Mouse (Mus musculus): ENCODE results near the gene Tnrc6c.
A peak's percentile ranks its signal among the peaks of the same experiment; 100 is the strongest.

Gene Tnrc6c

GRCm38 (mm10) chr11:117798160-117798541 lies 144.1 kb downstream of the Tnrc6c start:
- DNase-seq, result peak; percentile 14

DNA sequence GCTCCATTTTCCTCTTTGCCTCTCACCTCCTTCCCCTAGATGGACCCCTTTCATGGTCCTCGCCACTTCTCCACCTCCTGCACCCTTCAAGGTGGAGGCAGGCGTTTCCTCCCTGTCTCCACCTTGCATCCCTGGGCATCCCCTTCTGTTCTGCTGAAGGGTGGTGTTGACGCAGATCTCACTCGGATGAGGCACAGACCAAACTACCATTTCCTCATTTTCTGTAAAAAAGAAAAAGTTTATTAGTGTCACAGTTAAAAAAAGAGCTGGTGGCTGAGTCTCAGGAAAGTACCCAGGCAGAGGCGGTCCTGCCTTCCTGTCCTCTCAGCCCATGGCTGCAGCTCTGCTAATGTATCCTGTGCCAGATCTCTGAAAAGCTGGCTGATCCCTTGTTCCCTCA lies 145.1 kb downstream of the Tnrc6c start:
- no peak for DNase-seq

DNA sequence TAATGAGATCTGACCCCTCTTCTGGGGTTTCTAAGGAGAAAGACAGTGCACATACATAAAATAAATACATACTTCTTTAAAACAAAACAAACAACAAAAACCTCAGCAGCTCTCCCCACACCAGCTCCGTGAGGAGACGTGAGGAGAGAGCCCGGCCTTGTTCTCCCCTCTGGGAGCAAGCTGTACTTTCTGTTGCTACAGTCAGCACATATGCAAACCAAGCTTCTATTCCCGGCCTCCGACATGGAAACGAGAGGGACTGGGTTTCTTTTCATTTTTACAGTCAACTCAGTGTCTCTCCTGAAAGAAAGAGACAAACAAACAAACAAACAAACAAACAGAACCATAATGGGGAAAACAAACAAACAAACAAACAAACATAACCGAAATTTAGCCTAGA lies 145.9 kb downstream of the Tnrc6c start:
- DNase-seq, result no peak

DNA sequence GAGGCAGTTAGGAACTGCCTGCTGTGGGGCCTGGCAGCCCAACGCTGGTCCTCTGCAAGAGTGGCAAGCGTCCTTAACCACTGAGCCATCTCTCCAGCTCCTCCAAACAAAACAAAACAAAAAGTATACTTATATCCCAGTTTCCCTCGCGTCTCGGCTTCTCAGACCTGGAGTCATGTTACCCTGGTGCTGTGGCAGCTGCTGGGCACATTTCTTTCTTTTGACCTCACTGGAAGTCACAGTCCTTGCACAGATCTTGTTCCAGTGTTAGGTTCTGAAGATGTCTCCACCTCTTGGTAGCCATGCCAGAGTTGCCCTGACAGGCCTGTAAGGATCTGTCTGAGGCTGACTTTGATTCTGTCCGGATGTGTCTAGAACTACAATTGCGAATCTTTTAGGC lies 147.6 kb downstream of the Tnrc6c start:
- no peak for DNase-seq

- DNase-seq, result no peak
Observed at GRCm38 (mm10) chr11:117803166-117803688, 149.1 kb downstream of the Tnrc6c start.

- DNase-seq, result no peak
Observed at GRCm38 (mm10) chr11:117806781-117807180, 152.7 kb downstream of the Tnrc6c start.

- peak; percentile 91 for DNase-seq
Observed at GRCm38 (mm10) chr11:117809407-117810311, 155.6 kb downstream of the Tnrc6c start, which contains the start of the genes Gm20708 and Syngr2. Gm20708 (plus strand) TSS chr11:117809668. Syngr2 (plus strand) TSS chr11:117809668.

- DNase-seq, result peak; percentile 91
Observed at GRCm38 (mm10) chr11:117810401-117811046, 156.4 kb downstream of the Tnrc6c start.

Data from embryo, embryonic 11 days (tissue).